Mouse (Mus musculus): ENCODE measurements around the gene Ppp1r14d.
A peak's percentile ranks its signal among the peaks of the same experiment; 100 is the strongest.

Ppp1r14d gene

DNA sequence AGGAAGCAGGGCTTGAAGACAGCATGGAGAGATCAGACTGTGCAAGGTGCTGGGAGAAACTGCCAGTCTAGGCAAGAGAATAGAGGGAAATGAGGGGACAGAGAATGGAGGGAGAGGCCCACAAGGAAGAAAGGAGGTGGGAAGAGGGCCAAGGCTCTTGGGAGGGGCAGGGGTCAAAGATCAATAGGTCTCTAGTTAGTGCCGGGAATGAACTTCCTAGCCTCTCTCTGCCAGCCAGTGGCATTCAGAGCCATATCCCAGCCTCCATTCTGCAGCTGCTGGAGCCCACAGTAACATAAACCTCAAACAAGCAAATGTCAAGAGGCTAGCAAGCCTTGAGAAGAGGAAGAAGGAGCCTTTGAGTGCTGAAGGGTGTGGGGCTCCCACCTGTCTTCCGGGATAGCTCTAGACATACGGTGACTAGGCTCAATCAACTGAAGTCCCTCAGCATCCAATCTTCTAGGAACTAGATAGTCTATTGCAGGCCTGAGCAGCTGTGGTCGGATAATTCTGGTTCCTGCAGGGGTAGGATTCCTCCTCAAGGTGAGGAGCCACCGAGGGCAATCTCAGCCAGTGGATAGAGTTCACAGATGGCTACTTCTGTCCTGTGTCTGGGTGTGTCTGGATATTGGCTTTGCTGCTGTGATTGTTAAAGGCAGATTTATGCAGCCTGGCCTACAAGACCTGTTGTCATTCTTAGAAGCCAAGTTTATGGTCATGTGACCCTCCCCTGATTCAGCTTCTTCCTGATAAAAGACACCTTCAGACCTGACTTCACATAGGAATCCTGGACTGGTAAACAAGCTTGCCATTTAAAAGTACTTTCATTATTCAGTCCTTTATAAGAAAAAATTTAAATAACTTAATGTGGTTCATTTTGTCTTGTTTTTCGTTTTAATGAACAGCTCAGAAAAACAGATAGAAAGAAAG lies at the start of gene Ppp1r14d:
TSS of gene Ppp1r14d (minus strand) at position 132 of the 930 bp plus-strand sequence.
- no peak for DNase-seq (ENCODE audit: low spot score in 2 of 2)

DNA sequence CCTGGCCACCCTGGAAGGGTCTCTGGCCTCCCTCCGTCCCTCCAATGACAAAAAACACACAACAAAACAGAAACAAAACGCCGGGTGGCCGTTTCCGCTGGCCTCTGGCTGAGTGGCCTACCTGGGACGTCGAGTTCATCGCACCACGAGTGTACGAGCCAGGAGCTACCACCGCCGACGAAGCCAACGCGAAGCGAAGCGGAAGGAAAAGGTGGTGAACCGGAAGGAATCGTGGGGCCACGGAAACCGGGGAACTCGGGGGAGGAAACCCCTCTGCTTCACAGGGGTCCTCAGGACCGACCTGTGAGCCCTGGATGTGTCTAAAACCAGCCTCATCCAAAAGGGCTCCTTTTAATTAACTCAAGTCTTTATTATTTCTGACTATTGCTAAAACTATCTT lies 48.1 kb upstream of the Ppp1r14d start:
- no peak for DNase-seq (ENCODE audit: low spot score in 2 of 2)

DNA sequence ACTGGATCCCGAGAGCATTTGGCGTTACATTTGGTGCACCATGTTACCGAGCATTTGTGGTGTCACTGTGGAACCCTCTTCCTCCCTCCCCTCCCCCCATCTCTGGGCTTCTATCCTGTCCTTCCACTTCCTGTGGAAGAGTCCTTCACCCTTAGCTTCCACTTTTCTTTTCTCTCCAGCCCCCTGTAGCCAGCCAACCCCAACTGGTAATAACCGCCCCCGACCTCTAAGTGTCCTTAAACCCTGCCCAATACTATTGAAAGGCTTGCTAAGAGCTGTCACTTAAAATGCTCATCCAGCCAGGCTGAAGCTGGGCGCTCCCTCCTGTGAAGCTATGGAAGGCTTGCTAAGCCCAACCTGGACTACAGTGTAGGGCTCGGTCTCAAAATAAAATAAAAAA lies 47.2 kb upstream of the Ppp1r14d start:
- no peak for DNase-seq (ENCODE audit: low spot score in 2 of 2)

DNA sequence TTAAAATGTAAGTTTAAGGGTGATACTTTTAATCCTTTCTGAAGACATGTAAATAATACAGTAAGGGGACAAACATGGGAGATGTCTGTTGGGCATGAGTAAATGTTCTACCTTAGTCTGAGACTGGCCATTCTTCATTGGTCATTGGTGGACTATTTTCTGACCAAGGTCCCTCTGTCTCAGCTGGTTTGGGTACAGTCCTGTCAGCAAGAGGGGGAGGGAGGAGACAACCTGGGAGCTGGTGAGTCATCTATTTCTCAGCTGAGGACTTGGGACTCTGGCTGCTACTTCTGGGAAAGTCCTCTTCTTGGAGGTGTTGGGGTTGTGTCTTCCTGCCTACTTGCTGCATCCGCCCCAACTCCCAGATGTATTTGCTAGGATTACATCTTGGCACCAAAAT lies 44.4 kb upstream of the Ppp1r14d start:
- no peak for DNase-seq (ENCODE audit: low spot score in 2 of 2)

DNA sequence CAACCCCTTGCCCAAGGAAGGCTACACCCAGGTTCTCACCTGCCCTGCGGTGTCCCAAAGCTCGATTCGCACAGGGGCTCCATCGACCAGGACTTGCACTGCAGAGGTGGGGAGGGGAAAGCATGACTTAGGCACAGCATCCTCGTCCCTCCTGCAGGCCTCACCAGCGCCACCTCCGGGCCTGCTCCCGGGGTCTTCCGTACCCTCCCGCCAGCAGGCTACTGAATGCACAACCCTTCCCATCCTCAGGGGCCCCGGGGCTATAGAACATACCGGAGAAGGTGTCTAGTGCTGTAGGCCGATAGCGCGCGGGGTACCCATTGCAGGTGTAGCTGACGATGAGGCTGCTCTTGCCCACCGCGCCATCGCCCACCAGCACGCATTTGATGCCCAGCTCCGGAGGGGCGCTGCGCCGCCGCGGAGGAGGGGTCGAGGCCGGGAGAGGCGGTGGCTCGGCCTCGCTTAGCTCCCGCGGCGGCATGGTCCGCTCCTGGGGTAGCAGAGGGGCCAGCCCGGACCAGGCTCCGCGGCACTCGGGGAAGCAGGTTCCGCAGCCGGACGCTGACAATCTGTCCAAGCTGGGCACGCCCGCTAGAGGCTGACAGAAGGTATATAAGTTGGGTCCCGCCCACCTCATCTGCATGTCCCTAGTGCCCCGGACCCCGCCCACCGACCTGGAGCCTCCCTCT lies 41.1 kb upstream of the Ppp1r14d start, which contains the start of gene Rhov:
TSS of gene Rhov (minus strand) at position 630 of the 689 bp plus-strand sequence.
- peak; percentile 43 to 64 for DNase-seq (ENCODE audit: low spot score in 2 of 2)

DNA sequence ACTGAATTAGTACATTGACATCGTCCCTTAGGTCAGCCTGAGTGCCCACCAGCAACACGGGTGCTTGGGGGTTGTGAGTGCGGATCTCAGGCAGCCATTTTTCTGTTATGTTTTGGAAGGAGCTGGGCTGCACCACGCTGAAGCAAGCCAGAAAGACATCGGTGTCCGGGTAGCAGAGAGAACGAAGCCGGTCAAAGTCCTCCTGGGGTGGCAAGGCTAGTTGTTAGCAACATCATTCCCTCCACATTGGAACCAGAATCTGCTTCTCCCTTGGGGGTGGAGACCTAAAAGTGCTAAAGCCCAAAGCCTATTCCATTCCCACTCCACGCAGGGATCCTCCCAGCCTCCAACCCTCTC lies 40.6 kb upstream of the Ppp1r14d start:
- no peak for DNase-seq (ENCODE audit: low spot score in 2 of 2)

GRCm38 (mm10) chr2:119263813-119264212 lies 34.1 kb upstream of the Ppp1r14d start:
- no peak for DNase-seq (ENCODE audit: low spot score in 2 of 2)

GRCm38 (mm10) chr2:119262978-119263377 lies 33.3 kb upstream of the Ppp1r14d start:
- peak in 1 of 2 experiments; percentile 47 for DNase-seq (ENCODE audit: low spot score in 2 of 2)

- DNase-seq (ENCODE audit: low spot score in 2 of 2): no peak
Measured at GRCm38 (mm10) chr2:119261326-119261725, 31.6 kb upstream of the Ppp1r14d start.

- DNase-seq (ENCODE audit: low spot score in 2 of 2): no peak
Measured at GRCm38 (mm10) chr2:119260518-119260917, 30.8 kb upstream of the Ppp1r14d start.

DNA sequence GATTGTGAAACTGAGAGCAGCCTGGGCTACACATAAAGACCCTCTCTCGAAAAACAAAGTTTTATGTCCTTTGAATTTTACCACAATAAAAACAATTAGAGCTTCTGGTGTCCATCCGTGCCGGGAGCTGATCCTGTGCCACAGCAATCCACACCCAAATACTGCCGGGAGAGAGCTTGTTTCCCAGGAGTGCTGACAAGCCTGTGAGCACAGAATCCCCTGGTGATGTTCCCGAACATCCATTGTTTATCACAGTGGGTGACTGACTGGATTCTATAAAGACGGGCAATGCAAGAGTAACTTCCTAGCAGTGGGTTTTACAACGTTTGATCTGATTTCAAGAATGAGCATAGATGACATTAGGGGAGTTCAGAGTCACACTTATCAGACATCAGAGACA lies 25.3 kb upstream of the Ppp1r14d start:
- DNase-seq (ENCODE audit: low spot score in 2 of 2): no peak

DNA sequence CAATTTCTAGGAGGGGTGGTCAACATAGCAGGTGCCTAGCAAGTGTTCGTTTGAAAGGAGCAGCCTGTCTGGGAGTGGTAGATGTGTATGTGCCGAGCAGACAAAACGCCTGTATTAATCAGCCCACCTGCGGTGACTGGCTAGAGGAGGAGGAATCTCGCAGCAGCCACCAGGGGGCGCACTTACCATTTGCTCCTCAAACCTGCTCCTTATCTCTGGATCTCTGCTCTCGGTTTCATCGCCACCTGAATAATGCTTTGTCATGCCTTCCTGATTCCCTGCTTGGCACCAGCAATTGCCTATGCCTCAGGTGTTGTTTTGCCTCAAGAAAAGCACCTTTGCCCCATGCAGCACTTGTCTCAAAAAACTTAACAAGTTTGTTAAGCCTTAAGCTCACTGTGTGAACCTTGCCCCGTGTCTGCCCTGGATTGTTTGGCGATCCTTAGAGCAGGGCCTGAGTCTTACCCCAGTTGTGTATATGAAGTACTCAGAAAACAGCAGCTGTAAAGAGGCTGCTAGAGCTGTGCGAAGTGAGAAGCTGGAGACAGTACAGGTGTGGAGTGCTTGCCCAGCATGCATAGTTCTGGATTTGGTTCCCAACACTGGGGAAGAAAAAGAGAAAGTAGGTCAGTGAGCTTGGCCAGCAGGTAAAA lies 21.2 kb upstream of the Ppp1r14d start:
- peak; percentile 76 to 86 for DNase-seq (ENCODE audit: low spot score in 2 of 2)

DNA sequence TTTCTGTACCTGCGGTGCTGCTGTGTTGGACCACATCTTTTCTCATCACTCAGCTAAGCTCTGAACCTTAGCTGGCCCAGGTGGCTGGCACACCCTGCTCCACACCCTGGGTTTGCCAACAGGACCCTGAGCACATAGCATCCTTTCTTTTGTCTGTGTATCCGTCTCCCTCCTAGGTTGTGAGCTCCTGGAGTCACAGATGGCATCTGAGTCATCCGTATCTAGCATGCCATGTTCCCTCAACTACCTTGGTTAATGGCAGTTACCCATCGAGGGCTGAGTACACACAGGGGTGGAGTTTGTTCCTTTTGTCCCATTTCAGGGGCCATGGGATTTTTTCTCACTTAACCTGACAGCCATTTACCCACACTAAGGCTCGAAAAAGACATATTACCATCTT lies 20.7 kb upstream of the Ppp1r14d start:
- no peak for DNase-seq (ENCODE audit: low spot score in 2 of 2)

- DNase-seq (ENCODE audit: low spot score in 2 of 2): no peak
Measured at GRCm38 (mm10) chr2:119249592-119250061, 19.9 kb upstream of the Ppp1r14d start.

GRCm38 (mm10) chr2:119247904-119248303 lies 18.2 kb upstream of the Ppp1r14d start:
- DNase-seq (ENCODE audit: low spot score in 2 of 2): no peak

DNA sequence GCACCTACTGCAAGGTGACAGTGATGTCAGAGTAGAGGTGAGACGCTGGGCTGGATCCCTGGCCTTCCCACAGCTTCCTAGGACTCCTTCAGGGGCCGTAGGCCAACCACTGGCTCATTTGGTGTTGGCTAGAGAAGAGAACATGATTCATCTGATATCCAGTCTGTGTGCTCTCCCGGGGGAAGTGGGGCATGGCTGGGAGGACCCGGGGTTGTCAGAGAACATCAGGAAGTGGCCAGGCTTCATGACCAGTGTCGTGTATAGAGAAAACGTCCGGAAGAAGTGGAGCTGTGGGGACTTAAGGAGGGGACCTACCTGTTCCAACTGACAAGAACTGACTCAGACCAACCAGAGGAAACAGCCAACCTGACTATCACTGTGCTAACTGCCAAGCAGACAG lies 15.5 kb upstream of the Ppp1r14d start:
- no peak for DNase-seq (ENCODE audit: low spot score in 2 of 2)

GRCm38 (mm10) chr2:119242548-119242947 lies 12.8 kb upstream of the Ppp1r14d start:
- DNase-seq (ENCODE audit: low spot score in 2 of 2): no peak

DNA sequence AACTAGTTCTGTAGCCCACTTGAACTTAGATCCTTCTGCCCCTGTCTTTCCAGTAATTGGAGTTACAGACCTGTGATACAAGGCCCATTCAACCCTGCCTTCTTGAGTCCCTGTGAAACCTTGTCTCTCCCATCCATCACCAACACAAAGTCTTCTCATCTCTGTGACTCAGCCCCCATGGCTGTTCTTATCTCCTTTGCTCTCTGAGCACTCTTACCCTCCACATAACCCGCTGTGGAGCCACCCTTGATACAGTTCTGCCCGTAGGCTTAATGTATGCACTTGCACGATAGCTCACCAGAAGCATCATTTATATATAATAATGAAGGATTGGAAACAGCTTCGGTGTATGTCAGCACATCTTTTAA lies 11.1 kb upstream of the Ppp1r14d start:
- no peak for DNase-seq (ENCODE audit: low spot score in 2 of 2)

- no peak for DNase-seq (ENCODE audit: low spot score in 2 of 2)
Measured at GRCm38 (mm10) chr2:119240075-119240818, 10.5 kb upstream of the Ppp1r14d start.

DNA sequence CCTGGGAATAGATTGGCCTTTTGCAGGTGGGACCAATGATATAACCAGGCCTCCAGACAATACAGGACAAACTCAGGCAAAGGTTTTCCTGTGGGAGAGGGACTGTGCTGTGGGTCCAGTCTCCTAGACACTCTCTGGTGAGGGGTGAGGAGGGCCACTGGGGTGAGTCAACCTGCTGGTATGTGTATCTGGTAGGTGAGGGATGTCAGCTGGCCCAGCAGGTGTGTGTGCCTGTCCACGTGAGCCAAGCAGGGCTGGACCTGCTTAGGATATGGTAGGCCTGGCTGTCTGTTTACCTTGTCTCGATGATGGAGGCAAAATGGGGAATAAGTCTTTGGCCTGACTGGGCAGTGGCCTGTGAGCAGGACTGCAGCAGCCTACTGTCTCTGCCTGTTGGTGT lies 9.0 kb upstream of the Ppp1r14d start:
- no peak for DNase-seq (ENCODE audit: low spot score in 2 of 2)

DNA sequence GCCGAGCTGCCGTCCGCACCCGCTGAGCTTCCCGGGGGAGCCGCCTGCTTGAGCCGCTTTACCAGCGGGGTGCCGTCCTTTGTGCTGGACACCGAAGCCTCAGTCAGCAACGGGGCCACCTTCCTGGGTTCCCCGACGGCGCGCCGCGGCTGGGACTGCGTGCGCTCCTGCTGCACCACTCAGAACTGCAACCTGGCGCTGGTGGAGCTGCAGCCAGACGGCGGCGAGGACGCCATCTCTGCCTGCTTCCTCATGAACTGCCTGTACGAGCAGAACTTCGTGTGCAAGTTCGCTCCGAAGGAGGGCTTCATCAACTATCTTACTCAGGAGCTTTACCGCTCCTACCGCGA lies 8.1 kb upstream of the Ppp1r14d start:
- DNase-seq (ENCODE audit: low spot score in 2 of 2): peak in 1 of 2 experiments; percentile 8
